Mouse (Mus musculus) fat pad, adult 2 months (tissue): ENCODE data around the gene Slc17a3.

Source experiments
- DNase-seq: peaks from one replicate; pipeline ENCODE4 v3.0.0-alpha.2; 2011; ENCODE audit warnings: low read depth, low spot score; ENCODE audit errors: extremely low read depth

Gene Slc17a3

DNA sequence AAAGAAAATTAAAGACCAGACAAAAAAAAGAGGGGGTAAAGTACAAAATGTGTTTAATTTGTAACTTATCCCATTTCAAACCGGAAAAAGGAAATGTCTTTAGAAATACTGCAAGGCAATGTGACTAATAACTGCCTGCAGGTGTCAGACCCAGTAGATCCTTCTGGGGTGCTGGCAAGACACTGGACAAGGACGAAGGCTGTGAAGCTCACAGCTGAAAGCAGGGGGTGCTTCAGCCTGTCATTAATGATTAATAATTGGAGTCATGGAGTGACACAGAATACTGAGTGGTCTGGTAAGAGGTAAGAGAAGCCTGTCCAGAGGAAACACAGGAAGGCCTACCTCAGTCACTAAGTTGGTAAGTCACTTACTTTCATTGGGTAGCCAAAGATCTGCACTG lies at the start of gene Slc17a3:
Gene Slc17a3, plus strand, starts transcription at position 127 of the 400 bp plus-strand sequence.
- DNase-seq = no peak

DNA sequence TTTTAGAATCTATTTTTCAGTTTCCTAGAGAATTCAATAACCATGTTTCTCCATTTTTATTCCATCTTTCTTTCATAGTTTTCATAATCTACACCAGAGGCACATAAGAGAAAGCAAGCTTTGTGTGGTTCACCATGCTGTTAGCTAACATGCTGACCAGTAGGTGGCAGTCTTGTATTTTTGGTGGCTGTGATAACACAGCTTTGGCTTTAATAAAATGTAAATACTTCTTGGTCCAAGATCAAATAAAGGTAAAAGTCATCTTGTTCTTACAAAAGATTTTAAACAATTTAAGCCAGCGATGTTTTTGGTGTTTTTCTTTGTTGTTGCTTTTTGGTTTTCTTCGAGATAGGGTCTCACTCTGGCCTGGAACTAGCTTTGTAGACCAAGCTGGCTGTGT lies 46.7 kb upstream of the Slc17a3 start:
- no peak for DNase-seq

DNA sequence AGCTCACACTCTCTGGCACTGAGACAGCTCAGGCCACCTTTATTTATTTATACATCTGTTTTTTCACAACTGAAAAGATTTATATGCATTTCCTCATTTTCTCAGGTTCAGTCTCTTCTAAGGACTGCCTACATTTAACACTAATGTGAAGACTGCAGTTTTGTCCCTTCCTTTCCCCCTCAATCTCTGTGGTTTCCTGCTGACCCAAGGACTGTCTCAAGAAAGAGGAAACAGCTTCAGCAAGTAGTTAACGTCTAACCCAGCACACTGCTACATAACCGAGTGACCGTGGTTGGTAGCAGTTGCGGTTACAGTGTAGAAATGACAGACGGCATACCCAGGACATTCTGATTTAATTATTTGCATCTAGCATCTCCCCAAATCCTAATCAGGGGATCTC lies 39.8 kb upstream of the Slc17a3 start:
- DNase-seq = no peak

DNA sequence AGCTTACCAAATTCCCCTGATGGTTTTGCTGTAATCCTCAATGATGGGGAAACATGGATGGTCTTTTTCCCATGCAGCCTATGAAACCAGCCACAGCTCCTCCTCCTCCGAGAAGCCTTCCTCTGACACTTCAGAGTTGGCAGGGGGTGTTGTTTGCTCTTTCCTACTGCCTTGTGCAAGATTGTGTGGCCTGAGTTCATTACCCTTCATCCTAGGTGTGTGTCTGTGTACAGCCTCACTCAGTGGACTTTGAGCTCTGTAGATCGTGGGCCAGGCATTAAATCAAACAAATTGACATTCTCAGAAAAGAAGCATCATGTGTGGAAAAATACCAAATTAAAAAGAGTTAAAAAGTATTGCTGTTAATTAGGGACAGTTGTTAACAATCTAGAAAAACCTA lies 34.7 kb upstream of the Slc17a3 start:
- DNase-seq = no peak

DNA sequence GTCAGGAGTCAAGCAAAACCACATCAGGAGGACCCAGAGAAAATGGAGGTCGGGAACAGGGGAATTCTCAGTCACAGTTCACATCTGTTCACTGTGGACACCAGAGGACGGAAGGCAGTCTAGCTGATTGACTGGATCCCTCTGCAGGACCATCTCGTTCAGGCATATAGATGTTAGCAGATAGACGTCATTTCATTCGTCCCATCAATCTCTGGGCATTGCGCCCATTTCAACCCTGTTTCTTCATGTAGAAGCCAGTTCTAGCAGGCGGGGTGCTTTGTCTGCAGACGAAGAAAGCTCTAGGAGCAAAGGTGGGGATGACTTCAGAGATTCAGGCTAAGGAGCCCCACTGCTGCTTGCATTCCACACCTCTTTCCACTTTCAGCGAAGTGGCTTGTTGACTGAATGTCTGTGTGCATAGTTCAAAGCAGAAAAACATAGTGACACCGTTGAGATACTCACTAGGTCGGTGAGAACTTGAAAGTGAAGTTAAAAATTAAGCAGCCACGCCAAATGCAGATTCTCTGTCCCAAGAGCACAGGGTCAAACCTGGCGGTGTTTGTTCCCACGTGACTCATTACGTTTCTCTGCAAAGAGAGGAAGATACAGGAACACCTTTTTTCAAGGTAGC lies 32.7 kb upstream of the Slc17a3 start, which contains the start of gene Slc17a2:
Gene Slc17a2, plus strand, starts transcription at position 572 of the 631 bp plus-strand sequence.
- DNase-seq = no peak

DNA sequence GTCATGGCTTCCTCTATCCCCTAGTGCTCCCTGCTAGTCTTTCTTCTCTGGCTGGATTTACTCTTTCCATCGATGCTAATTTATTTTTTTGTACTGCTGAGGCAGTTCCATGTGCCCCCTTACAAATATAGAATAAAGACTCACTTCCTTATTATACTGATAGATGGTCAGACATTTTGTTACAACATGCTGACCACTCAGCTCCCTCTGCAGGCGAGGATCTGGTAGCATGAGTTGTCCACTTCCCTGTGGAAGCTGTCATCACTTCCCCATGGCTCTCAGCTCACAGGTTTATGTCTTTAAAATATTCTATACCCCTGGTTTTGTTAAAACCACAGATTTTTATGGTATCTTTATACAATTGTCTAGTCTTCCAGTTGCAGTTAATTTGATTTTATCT lies 23.1 kb upstream of the Slc17a3 start:
- no peak for DNase-seq

DNA sequence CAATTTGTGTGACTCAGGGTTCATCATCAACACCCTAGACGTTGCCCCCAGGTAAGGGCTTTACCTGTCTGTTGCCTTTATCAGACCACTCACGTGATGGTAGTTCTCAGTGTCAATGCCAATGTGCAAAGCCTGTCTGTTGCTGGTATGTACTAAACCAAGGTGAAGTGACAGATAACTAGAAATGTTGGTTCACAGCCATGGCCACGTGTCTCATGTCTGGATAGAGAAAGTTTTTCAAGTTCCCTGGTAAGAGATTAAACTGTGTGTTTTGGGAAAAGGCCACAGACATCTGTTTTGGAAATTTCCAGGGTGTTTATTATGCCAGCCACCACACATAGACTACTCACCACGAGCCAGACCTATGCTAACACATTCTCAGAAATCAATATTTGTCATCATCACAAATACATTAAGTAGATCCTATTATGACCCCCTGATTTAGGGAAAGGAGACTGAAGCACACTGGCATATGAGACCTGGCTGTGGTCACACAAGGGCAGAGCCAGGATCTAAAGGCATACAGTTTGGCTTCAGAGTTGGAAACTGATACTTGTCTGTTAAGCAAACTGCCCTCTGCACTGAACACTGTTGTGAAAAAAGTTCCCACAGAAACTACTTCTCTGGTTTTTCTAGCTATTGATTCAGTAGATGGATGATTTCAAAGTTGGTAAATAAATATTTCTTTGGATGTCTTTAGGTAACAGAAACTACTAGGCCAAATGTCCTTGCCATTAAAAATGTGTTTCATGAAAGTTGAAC lies 18.9 kb upstream of the Slc17a3 start:
- no peak for DNase-seq

DNA sequence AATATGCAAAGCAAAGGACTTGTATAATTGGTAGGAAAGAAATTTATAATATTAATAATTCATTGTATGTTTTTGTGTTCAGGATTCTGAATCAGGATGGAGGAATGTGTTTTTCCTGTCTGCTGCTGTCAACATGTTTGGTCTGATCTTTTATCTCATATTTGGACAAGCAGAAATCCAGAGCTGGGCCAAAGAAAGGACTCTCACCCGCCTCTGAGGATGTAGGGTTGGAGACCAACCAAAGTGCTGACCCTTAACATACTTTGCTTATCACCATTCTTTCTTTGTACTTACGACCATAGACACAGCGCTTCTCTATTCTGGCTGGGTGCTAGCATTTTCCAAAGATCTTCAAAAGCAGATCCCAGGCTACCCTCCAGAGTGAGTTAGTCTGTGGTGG lies 17.0 kb upstream of the Slc17a3 start:
- no peak for DNase-seq

DNA sequence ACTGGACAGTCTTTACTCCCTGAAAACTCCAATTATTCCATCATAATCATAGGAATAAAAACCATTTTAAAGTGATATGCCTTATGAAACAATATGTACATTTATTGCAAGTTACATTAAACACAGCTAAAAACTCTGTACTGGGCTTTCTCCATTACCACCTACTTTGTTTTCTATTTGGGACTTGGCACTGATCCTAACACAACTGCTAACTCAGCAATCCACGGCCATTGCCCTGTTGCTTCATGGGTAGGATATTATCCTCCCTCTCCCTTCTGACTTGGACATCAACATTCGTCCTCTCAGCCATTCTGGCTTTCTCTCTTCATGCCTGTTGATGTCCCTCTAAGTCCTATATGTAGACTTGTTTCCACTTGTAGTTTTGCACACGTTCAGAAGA lies 12.6 kb upstream of the Slc17a3 start:
- DNase-seq = no peak

DNA sequence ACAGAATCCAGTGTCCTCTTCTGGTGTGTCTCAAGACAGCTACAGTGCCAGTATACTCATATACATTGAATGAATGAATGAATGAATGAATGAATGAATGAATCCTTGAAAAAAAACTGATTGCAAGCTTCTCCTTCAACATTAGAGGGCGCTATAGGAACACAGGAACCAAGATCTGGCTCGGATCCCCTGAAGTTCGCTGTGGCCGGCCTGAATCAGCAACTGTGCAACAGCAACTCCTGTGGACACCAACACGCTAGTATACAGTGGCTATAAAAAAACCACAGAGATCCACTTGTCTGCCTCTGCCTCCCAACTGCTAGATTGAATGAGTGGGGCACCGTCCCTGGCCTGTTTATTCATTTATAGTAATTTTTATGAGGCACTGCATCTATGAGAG lies 6.2 kb upstream of the Slc17a3 start:
- DNase-seq = no peak

DNA sequence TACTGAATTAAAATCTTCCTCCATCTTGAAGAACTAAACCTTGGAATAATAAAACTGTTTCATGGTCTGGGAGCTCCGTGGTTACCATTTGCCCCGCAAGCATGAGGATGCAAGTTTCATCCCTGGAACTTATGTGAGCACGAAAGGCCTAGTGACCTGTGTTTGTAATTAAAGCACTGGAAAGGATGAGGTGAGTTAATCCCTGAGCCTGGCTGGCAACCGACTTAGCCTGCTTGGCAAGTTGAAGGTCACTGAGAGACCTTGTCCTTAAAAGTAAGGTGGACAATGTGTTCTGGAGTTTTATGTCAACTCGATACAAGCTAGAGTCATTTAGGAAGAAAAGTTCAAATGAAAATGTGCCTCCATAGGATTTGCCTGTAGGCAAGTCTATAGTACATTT lies 4.4 kb upstream of the Slc17a3 start:
- no peak for DNase-seq

DNA sequence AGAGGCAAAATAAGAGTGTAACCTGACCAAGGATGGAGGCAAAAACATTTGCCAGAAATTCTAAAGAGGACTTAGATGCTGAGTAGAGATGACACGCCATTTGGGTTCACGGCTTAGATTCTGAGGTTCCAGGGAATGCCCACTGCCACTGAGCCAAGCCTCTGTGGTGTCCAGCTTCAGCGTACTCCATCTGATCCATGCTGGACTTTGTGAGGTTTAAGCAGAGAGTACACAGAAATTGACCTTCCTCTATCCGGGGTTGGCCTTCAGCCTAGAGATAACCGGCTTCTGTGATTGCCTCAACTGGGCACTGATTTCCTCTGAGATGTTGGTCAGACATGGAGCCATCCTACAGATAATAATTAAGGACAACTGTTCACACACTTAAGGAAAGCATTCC lies 2.6 kb upstream of the Slc17a3 start:
- no peak for DNase-seq

DNA sequence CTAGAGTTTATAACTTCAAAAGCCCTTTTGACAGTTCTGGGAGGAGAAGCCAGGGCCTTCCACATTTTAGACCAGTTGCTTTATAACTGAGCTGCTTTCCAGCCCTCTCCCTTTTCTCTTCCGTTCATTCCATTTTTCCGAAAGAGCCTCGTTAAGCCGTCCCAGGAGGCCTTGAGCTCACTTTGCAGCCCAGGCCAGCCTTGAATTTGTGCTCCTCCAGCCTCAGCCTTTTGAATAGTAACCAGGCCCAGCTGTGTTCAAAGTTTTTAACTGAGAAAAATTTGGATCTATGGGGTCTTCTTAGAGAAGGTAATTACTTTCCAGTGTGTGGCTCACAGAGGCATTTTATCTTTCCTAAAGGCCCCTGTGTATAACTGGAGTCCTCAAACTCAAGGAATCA lies 6.6 kb downstream of the Slc17a3 start:
- DNase-seq = no peak

DNA sequence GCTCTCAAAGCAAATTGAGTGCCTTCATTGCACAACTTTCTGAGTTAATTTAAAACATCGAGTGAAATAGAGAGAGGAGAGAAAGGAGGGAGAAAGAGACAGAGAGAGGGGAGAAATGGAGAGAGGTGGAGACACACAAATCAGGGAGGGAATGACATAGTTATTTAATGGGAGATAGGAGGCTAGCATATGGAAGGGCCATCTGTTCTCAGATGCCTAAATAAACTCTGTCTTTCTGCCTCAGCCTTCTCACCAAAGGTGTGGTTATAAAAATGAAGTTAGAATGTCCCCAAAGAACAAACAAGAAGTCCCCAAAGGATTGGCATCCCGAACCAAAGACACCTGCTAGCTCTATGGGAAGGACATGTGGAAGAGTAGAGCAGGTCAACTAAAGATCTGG lies 10.1 kb downstream of the Slc17a3 start:
- DNase-seq = no peak

DNA sequence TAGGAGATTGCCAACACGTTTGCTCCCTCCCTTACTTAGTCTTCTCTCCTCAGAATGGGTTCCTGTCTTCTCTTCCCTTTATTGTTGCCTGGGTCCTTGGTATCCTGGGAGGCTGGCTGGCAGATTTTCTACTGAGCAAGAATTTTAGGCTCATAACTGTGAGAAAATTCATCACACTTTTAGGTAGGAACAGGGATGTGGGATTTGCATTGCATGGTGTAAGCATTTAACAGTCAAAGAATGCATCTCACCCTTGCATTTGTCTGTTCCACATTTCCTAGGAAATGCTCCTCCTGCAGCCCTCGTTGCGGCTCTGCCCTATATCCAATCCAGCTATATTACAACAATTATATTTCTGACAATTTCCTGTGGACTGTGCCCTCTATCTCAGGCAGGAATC lies 17.2 kb downstream of the Slc17a3 start:
- DNase-seq = no peak

DNA sequence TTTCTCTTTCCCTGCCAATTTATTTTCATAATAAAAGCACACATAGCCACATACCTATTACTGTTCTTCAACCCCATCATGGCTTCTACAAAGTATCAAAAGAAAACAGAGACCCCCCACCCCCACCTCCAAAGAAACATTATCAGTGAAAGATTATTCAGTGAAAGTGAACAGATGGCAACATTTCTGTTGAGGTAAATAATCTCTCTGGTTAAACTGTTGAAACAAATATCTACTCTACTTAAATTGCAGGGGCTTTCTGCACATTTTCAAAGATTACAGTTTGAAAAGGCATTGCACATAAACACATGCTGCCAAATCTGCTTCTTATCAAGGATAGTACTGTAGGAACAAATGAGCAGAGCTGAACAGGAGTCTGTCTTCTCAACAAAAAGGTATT lies 22.6 kb downstream of the Slc17a3 start:
- no peak for DNase-seq

DNA sequence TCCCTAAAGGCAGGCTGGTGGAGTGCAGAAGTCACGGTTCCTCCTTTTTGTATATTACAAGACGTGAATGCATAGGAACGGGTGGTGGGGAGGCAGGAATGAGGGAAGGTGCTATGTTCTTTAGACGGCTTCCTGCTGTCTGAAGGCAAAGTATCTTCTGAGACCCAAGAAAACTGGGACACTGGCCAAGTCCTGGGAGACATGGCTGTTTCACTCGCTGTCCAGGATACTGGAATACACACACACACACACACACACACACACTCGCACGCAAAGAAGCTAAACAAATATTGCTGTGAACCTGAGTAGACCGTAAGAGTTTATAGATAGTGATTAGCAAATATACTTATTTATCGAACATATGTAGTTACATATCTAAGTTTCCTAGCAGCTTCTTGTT lies 25.5 kb downstream of the Slc17a3 start:
- DNase-seq = no peak

DNA sequence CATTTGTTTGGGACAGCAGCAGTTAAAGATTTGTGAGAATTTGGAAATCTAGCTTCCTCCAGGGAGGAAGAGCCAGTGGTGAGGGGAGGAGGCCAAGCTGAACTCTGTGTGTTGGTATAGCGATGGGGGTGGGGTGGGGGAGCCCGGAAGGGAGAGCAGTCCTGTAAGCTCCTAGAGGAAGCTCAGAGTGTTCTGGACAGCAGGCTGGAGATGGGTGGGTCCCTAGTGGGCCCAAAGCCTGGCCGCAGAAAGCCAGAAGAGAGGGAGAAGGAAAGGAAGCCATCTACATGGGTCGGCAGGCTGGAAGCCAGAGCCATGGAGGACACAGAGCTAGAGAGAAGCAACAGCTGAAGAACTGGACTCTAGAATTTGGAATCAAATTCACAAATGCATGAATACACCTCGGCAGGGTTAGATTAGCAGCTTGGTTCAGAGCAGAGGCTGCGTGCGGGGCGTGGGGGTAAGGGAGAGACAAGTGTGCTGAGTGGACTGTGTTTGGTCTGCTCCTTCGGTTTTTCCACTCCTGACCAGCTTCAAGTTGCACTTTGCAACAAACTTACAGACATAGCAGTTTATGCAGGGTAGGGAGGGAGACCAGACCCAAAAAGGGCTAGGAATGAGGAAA lies 27.0 kb downstream of the Slc17a3 start:
- no peak for DNase-seq

DNA sequence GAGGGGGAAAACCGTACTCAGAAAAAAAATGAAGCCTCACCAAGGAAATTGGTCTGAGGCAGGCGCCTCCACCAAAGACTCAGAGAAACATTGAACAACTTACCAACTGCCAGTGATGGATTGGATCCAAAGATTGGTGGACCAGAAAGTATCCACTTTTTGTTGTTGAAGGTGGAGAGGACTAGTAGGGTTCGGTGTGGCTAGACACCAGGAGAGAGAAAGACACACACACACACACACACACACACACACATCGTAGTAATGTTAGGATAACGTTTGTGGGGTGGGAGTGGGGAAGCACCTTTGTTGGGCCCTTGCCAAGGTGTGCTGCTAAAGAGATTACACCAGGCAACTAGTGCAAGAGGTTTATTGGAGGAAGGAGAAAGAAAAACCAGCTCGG lies 27.8 kb downstream of the Slc17a3 start:
- DNase-seq = no peak

DNA sequence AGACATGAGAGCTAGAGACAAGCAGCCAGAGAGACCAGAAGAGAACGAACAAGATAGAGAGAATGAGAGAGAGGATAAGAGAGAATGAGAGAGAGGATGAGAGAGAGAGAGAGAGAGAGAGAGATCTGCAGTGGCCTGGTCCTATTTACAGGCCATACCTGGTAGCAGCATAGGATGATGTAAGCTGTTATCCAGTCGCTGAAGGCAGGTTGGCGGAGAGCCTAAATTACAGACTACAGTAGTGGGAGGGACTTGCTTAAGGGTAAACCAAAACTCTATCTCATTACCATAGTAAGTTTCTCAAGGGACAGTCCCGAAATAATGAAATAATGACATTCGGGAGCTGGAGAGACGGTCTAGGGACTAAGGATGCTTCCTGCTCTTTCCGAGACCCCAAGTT lies 28.2 kb downstream of the Slc17a3 start, which contains the start of gene Slc17a1:
Gene Slc17a1, plus strand, starts transcription at position 346 of the 400 bp plus-strand sequence.
- DNase-seq = no peak

DNA sequence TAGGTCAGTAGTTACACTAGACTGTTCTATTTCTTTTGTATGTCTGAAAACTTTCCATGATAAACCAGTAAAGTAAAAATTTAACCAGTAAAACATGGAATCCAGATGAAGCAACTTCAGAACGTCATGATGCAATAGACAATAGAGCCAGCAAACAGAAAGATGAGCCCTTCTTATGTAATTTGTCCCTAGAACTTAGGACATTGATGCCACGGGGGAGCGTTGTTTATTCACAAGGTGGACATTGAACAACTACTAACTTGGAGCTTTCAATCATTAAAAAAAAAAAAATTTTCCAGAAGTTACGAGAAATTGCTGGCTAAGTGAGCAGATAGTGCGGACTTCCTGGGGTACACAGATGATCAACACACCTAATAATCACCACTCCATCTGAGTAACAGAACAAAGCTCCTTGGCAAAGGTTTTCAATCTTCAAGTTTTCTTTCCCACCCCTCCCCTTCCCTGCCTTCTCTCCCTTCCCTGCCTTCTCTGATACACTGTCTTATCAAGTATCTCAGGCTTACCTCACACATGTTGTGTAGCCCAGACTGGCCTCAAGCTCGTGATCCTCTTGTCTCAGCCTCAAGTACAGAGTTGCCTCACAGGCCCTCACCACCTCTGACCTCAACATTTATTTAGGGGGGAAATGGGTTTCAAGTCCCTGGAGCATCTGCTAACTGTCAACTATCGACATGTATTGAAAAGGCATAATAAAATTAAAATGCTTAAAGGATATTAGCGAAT lies 29.7 kb downstream of the Slc17a3 start:
- no peak for DNase-seq

DNA sequence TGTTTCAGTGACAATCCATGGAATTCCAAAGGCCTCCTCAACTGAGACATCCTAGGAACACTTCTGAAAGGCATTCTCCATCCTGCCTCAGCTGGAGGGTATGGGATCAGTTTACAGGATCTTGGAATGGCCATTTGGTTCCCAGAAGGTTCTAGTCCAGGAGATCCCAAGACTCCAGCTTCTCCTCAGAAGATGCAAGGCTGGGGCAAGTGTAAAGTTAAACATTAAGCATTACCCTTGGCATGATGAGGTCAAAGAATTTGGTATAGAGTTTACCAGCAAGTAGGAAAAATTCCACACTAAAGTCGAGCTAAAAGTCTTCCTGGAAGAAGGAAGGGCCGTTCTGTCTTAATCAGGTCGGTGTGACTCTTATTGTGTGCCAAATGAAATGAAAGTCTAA lies 30.8 kb downstream of the Slc17a3 start:
- DNase-seq = no peak
